Mouse (Mus musculus) G1E-ER4 (cell line): ENCODE data around the gene Rtel1. TPM values are rescaled to one million over a fixed set of nuclear protein-coding genes. Genes with fewer than 3 reads are reported as not detected.

Experiments
- GATA1 ChIP-seq: IDR thresholded peaks from one replicate; pipeline ENCODE4 v1.8.0; 2012; ENCODE audit warnings: low read length, inconsistent platforms
- polyA plus RNA-seq: library from polyadenylated mRNA; stranded (reverse); fragments of >175 nt; gene quantifications from 2 replicates; pipeline ENCODE4 v1.2.3, GENCODE M21; 2012

Rtel1 gene
- polyA plus RNA-seq, 1 experiment: 25.1 TPM

- TF ChIP-seq GATA1: no peak
These were observed 7.1 kb upstream of the Rtel1 start for GRCm38 (mm10) chr2:181312435-181312834.

GRCm38 (mm10) chr2:181313006-181313343 is 6.6 kb upstream of the Rtel1 start:
- TF ChIP-seq GATA1: no peak

GRCm38 (mm10) chr2:181313344-181314079 is 6.0 kb upstream of the Rtel1 start:
- TF ChIP-seq GATA1: no peak

DNA sequence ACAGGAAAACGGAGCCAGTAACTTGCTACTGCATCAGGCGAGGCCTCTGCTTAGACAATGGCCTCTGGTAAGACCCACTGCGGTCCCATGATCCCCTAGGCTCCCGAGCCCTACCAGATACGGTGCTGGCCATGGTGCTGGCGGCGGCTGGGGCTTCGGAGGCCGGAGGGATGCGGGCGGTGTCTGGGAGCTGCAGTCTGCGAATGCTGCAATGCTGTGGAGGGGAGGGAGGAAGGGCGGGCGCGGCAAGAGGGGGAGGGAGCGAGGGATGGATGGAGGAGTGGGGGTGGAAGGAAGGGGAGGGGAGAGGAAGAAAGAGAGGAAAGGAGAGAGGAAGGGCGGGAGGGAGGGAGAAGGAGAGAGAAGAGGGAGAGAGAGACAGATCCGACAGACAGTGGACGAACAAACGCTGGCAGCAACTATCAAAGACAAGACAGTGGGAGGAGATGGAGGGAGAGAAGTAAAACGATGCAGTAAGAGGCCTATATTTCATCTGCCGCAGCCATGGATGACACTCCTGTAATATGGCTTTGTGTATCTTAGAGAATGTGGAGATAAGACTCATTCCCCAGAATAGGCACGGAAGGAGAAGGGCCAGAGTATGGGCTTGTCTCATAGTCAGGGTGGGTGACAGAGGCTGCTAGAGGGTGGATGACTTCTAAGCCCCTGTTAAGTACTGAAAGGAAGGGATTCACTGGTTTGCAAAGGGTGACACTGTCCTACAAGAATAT is 5.3 kb upstream of the Rtel1 start, which contains the start of gene Stmn3:
Stmn3 (minus strand) TSS at position 421 of the 731 bp plus-strand sequence.
- TF ChIP-seq GATA1: no peak

DNA sequence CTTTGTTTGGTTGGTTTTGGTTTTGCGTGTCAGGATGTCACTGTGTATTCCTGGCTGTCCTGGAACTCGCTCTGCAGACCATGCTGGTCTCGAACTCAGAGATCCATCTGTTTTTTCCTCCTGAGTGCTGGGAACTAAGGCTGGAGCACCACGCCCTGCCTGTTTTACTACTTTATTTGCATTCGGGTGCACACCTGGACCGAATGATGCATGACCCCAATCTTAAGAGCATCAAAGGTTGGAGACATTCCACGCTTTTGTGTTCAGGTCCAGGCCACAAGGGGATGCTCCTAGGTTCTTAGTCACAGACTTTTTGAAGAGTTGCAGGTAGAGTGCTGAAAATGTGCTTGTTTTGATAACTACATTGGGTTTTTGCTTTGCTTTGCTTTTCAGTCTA is 562 bp downstream of the Rtel1 start:
- no peak for TF ChIP-seq GATA1

DNA sequence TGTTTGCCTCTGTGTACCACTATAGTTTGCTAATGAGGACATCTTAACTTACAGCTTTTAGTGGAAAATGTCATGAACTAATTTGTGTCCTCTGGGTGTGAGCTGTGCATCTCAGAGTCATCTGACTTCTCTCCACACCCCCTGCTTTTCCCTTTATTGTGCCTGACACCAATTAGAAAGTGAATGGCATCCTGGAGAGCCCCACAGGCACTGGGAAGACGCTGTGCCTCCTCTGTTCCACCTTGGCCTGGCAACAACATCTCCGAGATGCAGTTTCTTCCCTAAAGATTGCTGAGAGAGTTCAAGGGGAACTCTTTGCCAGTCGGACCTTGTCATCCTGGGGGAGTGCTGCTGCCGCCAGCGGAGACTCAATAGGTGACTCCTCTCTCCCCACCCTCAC is 2.6 kb downstream of the Rtel1 start:
- no peak for TF ChIP-seq GATA1

DNA sequence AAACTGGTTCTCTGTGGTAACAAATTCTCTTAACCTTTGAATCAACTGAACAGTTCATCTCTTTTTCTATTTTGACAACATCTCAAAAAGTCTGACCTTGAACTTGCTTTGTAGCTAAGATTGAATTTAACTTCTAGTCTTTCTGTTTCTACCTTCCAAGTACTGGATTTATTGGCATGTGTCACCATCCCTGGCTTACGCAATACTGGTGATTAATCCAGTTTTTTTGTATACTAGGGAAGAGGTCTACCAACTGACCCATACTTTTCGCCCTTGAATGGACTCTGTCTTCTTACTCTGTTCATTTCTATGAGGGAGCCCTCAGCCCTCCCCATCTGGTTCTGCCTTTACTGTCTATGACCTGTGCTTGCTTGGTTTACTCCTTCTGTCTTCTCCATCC is 6.6 kb downstream of the Rtel1 start:
- TF ChIP-seq GATA1: no peak

DNA sequence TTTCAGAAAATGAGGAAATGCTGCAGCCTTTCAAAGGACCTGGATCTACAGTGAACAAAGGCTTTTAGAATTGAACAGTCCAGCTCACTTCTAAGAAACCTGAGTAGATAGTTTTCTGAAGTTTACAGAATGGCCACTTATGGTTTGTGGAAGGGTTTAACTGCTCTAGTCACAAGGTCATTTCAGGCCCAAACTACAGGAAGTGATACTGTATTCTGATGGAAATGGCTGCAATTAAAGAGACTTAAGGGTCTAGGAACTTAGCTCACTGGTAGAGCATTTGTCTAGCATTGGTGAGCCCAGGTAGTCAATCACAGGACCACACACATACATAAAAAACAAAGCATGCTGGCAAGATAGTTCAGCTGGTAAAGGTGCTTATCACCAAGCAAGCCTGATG is 13.0 kb downstream of the Rtel1 start:
- TF ChIP-seq GATA1: no peak

DNA sequence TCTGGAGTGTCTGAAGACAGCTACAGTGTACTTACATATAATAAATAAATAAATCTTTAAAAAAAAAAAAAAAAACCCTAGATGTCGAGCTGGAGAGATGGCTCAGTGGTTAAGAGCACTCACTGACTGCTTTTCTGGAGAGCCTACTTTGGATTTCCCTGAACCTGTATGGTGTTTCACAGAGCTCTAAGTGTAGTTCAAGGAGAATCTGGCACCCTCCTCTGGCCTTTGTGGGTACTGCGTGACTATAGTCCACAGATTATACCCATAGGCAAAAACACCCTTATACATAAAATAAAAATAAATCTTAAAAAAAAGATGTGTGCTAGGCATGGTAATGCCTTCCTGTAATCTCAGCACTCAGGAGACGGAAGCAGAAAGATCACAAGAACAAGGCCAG is 14.5 kb downstream of the Rtel1 start:
- no peak for TF ChIP-seq GATA1

GRCm38 (mm10) chr2:181340426-181340825 is 20.9 kb downstream of the Rtel1 start:
- no peak for TF ChIP-seq GATA1

DNA sequence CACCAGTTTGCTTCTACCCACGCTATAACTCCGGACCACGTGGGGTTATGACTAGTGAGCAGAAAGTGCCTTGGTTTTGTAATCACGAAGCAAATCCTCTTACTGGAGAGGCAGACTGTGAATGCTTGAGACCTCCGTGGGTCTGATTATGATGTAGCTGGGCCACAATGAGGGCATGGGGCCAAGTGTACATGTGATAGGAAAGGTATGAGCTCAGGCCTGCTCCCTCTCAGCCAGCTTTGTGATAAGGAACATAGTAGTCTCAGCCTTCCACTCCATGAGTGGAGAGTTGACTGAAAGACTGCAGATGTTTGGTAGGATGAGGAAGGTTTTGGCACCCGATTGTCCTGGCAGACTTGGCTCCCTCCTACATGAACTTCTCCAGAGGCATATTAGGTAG is 23.2 kb downstream of the Rtel1 start:
- TF ChIP-seq GATA1: no peak

DNA sequence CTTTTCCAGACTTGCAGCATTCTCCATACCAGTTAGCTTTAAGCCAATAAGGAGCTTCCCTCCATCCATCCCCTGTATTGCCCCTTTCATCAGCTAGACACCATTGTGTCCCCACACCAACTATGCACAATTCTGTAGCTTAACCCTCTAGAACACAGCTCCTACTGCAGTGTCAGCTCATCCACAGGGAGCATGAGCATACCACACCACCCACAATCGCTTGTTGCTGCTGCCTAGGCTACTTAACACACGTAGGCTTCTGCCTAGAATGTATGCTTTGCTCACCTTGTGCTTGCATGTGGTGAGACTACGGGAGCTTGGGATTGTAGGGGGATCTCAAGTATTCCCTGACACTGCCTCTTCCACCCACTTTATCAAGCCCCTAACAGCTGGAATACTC is 37.2 kb downstream of the Rtel1 start:
- no peak for TF ChIP-seq GATA1

GRCm38 (mm10) chr2:181363946-181364345 is 44.4 kb downstream of the Rtel1 start:
- TF ChIP-seq GATA1: no peak

- TF ChIP-seq GATA1: no peak
These were observed 44.9 kb downstream of the Rtel1 start for GRCm38 (mm10) chr2:181364487-181364859.

- TF ChIP-seq GATA1: no peak
These were observed 45.5 kb downstream of the Rtel1 start, which contains the start of the genes Zgpat and Arfrp1 for GRCm38 (mm10) chr2:181364860-181365596. Gene Zgpat (plus strand): TSS chr2:181364928. Gene Arfrp1 (minus strand): TSS chr2:181365404.

GRCm38 (mm10) chr2:181365655-181366075 is 46.1 kb downstream of the Rtel1 start:
- no peak for TF ChIP-seq GATA1
